Mouse (Mus musculus): ENCODE results near the gene Flvcr1.

The Flvcr1 gene

DNA sequence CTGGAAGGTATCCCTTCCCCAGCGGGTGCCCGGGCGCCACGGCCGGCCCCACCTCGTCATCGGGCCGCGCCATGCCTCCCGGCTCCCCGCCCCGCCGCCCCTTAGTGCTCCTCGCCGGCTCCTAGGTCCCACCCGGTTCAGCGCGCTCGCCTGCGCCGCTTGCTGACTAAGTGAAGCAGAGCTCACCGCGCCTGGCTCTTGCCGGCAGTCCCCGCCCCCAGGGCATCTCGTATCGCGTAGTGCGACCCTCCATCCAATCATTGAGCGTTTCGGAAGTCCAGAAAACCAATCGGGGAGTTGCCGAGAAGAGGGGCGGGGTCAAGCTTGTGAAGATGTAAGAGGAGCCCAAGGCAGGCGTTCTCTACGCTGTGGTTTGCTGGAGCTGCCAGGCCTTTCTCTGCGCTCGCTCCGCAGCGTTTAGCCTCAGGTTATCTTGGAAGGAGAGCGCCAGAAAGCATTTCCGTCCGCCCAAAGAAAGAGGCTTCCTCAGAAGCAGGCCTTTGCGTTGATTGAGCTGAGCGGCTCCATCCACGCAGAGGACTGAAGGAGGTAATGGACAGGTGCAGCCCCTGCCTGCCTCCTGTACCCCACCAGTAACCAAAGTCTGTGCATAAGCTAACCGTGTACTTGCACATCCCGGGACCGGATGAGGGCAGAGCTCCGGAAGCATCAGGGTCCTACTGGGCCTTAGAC, at the start of gene Flvcr1:
Gene Flvcr1, minus strand, starts transcription at position 138 of the 693 bp plus-strand sequence.
- peak; percentile 100 for DNase-seq

DNA sequence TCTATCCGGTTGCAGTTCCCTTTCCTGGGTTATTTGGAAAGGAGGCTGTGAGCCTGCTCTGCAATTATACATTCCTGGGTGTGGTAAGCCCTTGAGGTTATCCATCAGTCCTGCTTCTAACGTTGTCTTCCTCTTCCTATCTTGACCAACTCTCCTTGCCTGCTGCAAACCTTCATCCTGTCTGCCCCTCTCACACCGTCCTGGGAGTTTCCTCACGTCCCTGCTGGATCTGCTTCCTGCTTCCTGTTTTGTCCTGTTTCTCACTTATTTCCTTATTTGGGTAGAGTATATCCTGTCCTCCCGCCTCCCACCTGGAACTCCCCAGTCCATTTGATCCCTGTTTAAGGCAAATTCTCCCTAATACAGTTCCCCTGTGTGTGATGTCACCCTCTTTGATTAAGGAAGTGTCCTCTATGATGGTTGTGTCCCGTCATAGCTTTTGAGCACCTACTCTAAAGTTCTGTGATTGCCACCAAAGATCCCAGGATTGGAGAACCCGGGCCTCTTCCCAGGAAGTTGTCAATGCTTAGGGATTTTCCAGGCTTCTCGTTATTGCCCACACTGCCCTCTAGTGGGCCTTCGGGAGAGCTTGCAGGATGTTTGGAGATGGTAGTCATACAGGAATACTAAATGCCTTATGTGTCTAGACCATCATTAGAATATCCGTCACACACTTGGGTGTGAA, 49.4 kb upstream of the Flvcr1 start:
- DNase-seq: peak; percentile 76

DNA sequence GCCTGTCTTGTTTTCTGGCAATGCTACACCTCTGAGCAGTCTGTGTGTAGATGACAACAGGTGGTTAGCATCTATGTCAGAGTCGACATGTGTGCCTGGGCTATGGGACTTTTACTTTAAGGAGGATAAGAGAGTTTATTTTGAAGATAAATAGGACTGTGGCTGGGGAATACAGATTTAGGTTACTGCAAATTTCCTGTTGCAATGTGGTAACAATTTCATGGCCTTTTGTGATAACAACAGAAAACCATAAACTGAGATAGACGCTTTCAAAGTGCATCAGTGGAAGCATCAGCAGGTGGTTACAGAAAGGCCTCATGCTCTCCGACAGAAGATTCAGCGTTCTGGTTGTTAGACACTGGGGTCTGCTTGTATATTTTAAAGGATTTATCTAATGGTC, 47.5 kb upstream of the Flvcr1 start:
- DNase-seq: no peak

DNA sequence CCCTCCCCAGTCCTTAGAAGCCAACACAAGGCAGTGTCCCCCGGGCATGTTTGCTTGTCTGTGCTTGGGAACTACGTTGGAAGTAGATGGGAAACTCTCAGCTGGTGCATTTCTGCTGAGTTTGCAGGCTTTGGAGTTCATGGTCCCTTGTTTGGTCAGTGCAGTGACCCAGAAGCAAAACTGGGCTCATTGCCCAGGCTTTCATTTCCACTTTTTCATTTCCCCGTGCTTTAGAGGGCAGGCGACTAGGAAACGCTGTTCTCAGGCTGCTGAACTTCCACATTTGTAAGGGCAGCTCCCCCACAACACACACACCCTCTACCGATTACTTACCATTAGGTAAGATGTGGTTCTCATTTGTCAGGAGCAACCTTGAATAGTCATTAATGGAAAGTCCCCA, 47.0 kb upstream of the Flvcr1 start:
- DNase-seq: no peak

DNA sequence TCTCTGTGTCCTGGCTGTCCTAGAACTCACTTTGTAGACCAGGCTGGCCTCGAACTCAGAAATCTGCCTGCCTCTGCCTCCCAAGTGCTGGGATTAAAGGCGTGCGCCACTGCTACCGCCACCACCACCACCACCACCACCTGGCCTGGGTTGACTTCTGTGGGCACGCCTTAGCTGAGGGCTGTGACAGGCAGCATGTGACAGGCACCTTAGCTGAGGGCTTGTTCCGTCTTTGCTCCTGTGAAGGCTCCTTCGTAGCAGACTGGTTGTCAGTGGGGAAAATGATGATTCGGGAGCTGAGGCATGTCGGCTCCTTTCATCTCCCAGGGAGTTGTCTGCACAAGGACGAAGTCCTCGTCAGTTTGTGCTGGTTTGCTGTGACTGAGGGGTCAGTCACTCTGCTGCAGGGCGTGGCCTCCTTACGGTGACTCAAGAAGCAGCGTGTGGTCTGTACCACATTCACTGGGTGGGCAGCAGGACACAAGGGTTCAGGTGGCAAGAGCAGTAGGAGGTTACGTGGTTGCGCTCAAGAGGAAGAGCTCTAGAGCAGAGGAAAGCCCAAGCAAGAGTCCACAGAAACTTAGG, 46.5 kb upstream of the Flvcr1 start:
- DNase-seq: no peak

DNA sequence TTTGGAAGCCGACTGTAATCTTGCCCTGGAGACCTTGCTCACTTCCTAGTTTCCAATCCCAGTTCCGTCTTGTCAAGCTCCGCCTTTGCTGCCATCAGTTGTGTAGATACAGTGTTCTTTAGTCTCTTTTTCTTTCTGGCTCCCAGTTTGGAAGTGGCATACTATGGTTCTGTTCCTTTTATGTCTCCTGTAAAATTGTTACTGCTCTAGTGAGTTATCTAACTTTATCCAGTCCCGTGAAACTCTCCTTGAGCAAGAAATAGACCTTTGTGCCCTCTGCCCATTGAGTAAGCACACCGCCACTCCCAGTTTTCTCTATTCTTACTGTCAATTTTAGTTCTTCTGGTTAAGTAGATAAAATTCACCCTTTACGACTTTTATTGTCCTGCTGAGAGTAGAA, 45.7 kb upstream of the Flvcr1 start:
- no peak for DNase-seq

DNA sequence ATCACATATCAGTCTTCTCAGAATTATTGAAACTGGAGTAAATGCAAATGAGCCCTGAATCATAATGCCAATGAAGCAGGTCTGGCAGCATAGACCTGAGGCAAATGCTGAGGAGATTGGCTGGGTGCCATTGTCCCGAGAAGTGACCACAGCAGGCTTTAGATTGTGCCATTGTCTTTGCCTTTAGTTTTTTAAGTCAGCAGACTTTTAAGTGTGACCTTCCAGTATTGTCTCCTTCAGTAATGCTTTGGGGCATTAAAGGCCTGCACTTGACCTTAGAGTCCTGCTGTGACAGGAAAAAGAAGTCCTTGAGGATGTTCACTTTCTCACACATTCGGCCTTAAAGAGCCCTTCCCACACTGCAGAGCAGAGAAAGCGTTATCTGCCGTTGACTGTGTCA, 44.3 kb upstream of the Flvcr1 start:
- no peak for DNase-seq

DNA sequence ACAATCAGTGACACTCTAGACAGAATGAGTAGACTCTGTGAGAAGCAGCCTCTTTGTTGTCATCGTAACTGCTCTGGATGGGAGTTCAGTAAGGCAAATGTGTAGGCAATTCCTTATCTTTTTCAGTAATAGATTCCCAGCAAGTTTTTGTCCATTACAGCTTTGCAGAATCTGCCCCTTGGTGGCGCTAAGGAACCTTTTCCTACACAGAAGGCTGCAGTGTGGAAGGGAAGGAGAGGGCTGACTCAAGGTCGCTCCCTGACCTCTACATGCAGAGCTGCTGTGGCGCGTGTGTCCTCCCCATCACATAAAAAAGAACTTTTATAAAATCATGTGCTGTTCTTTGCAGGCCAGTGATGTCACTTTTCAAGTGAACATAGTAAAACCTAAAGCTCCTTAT, 42.4 kb upstream of the Flvcr1 start:
- DNase-seq: peak; percentile 48

DNA sequence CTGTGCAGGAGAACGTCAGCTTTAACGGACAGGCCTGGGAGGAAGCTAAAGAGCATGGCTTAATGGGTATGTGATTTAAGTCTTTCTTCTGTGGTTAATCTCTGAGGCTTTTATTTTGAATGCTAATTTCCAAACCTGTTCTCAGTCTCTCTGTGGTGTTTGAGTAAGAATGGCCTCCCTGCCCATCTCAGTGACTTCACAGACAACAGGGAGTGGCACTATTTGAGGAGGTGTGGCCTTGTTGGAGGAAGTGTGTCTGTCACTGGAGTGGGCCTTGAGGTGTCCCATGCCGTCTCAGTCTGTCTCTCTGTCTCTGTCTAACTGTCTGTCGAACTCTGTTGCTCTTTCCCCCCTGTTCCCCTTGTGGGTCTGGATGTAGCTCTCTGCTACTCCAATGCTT, 39.2 kb upstream of the Flvcr1 start:
- no peak for DNase-seq

DNA sequence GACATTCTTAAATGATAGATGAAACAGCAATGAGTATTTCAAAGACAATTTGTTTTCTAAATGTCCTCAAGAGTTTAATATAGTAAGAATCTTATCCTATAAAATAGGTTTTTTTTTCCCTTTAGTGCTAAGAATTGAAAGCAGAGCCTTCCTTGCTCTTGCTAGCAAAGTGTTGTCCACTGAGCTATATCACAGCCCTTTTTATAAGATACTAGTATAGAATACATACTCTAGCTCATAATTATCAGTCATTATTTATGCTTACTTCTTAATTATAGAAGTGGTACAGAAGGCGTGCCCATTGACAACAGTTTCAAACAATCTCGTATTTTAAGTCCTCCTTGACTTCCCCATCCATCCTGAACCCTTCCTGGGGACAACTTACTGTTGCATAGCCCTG, 38.6 kb upstream of the Flvcr1 start:
- DNase-seq: no peak

DNA sequence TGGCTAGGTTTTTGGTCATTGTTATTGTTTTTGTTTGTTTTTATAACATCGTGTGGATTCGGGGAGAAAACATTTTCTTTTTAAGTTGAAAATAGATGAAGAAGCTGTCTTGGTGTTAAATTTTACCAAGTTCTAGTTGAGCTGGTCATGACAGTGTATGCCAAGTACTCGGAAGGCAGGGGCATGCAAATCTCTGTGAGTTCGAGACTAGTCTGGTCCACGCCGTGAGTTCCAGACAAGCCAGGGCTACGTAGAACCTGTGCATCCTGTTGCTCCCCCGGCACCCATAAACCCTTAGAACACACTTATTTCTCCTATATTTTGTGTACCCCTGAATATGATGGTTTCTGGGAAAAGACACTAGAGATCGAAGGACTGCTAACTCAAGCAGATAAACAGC, 37.7 kb upstream of the Flvcr1 start:
- no peak for DNase-seq

DNA sequence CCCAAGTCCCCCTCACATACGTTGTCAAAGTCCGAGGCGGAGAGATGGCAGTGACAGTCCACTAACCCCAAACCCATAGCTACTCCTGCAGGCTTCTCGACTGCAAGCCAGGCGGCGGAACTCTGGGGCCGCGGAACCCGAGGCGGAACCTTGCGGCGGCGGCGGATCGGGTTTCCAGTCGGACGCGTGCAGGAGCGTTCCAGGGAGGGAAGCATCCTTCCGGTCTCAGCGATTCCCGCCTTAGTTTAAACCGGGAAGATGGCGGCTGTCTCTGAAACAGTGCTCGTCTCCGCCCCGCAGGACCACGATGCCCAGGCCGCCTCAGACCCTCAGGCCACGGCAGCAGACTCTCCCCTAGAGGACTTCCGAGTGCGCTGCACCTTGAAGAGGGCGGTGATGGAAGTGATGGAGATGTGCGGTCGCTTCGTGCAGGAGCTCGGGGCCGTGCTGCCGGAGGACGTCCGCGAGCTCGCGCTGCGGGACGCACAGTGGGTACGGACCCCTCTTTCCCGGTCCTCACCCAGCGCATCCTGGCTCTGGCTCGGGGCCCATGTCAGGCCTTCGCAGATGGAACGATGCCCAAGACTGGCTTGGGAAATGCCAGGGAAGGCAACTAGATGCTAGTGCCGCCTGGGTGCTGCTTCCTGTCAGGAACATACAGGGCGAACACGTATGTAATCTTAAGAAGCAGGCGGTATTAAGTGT, 37.0 kb upstream of the Flvcr1 start, which contains the start of the genes Tatdn3 and Nsl1:
Gene Tatdn3, minus strand, starts transcription at position 152 of the 705 bp plus-strand sequence.
Gene Nsl1, plus strand, starts transcription at position 232 of the 705 bp plus-strand sequence.
- DNase-seq: peak; percentile 90

DNA sequence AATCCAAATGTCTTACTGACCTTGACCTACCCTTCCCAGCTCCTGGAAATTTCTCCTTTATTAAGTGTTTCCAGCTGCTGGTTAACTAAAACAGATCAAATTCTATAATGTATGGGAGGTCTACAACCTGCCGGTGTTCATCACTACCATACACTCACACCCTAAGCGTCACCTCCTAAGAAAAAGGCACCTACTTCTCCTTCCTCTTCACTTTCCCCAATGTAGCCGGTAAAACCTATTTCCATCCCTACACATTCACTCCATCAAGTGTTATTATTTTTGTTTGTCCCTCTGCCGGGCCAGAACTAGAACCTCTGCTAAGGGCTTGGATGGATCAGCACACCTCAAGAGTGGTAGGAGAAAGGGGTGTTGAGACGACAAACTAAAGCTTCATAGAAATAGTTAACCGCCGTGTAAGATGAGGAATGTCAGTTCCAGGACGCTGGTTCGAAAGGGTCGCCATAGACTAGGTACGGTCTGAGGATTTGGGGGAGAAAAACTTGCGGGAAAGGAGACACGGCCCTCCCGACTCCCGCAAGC, 36.4 kb upstream of the Flvcr1 start:
- DNase-seq: peak; percentile 19

DNA sequence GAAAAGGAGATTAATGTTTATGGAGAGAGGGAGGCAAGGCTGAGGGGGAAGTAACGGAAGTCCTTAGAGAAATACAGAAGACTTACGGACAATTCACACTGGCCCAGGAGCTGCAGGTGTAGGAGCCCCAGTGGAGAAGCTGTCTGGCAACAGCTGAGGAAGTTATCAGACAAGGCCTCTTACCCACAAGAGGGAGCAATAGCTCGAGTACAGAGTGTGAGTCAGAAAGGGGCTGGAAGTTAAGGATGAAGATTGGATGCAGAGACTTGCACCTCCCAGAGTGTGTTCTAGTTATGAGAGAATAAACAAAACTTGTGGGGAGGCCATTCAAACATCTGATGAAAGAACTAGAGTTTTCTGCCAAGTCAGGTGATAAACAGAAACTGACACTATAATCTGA, 31.5 kb upstream of the Flvcr1 start:
- no peak for DNase-seq

DNA sequence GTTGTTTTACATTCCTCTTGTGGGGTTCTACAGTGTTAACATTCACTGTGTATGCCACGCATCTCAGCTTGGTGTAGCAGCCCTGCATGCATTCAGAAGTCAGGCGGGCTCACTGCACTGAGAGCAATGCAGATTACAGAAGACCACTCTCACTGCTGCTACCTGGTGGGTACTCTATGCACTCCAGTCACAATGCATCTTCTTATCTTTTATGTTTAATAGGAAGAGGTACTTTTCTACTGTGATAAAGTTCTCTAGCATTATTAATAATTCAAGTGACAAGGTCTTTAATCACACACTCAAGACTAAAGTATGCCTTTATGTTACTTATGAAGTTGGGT, 29.5 kb upstream of the Flvcr1 start:
- DNase-seq: no peak

DNA sequence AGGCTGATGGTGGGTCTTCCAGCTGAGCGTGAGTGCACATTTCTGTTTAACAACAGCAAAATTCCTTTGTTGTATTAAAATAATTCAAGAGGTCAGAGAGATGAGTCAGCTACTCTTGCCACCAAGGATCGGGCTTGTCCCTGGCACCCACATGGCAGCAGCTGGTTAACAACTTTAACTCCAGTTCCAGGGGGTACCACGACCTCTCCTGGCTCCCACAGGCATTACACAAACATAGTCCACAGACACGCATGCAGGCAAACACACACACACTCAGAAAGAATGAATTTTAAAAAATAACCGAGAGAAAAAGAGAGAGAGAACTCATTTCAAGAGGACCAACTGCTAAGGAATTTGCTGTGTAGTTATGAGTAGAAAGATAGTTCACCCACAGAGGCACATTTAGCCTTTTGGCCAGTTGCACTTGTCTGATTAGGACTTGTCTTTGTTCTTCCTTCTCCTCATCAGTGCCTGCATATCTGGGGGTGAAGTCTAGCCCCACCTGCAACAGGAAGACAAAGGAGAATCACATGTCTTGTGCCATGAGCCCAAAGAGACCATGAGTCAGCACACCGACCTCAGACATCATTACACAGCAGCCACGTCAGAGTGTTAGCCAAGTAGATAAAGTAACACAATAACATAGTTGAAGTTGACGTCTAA, 29.0 kb upstream of the Flvcr1 start:
- DNase-seq: no peak

DNA sequence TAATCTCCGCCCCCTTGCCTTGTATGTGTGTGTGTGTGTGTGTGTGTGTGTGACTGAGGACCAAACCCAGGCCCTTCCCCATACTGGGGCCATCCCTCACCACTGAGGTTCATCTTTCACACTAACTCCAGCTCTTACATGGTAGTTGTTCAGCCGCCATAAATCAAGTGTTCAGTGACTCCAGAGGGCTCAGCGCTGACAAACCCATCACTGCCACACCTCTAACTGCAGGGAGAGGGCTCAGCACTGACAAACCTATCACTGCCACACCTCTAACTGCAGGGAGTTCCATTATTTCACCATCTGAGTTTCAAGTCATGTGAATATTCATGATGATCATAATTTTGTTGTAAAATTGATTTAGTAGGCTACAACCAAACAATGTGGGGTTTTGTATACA, 27.6 kb upstream of the Flvcr1 start:
- DNase-seq: no peak

DNA sequence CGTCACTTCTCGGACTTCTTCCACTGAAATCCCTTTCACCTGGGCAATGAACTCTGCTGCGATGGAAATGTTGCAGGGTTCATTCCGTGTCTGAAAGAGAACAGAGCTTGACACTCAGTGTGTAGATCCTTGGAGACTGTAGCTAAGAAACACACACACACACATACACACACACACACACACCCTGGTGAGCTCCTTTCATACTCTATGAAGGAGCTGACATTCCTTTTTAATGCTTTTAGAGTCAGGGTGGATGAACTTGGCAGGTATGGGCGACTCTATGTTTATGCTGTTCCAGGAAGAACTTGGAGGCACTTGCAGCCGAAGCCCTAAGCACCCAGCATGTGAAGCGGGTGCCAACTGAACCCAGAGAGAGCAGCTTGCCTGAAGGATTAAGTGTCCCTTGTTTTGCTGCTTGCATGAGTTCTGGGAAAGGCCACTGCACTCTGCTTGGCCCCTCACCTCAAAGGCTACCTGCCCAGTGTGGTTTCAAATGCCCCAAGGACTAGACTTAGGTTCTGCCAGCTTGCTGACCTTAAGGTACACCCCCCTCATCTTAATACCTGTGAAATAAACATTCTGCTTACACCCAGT, 20.4 kb upstream of the Flvcr1 start:
- no peak for DNase-seq

DNA sequence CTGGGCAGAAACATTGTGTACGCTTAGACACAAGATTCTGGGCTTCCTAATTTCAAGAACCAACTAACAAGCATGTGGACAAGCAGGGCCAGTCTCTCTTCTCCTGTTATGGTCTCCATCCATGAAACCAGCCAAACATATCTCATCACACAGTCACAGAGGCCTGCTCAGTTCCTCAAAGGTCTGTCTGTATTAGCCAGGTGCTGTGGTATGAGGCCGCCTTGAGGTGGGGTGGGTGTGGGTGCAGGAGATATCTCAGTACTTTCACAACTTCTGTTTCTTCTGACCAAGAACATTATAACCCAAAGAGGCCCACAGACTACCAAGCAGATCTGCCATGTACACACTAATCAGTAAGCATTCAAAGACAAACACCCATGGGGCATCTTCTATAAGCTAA, 19.3 kb upstream of the Flvcr1 start:
- no peak for DNase-seq

DNA sequence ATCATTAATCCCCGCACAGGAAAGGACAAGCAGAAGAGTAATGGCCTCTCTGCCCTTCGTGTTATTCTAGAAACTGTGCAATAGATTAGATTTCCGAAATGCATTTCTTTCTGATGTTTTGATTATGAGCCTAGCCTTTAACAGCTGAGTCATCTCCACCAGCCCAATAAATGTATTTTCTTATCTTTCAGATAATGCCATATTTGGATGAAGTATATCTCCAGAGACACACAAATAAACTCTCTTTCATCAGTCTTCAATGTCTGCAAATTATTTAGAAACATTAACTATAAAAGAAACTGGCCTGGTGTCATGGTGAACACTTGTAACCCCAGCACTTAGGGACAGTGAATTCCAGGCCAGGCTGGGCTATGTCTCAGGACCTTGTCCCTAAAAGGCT, 16.7 kb upstream of the Flvcr1 start:
- DNase-seq: no peak

DNA sequence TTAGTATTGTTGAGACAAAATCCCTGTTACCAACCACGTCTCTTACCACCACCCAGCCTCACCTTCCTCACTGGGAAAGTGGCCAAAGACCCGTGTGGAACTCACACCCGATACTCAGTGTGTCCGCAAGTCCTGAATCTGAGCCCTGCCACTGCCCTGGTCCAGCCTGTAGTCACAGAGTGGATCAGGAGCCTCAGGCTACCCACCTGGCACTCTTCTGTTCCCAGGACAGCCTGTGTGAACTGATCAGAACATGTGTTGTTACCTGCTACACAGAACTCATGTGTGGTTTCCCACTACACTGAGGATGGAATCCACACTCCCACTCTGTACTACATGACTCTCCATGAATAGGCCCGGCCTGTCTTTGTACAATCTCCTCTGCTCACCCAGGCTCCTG, 16.1 kb upstream of the Flvcr1 start:
- DNase-seq: no peak

DNA sequence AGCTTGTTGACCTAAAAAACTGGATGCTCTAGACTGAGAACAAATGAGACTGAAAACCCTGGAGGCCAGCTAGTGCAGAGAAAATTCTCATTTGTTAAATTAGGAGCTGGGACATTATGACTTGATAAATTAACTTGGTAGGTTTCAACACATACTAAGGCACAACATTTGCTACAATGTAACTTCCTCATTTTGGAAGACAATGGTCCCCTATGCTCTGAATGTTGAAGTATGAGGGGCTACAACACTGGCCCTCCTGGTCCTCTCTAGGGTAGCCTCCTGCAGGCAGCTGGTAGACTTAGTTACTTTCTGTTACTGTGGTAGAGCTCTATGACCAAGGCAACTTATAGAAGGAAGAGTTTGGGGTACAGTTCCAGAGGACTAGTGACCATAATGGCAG, 15.4 kb upstream of the Flvcr1 start:
- DNase-seq: no peak

DNA sequence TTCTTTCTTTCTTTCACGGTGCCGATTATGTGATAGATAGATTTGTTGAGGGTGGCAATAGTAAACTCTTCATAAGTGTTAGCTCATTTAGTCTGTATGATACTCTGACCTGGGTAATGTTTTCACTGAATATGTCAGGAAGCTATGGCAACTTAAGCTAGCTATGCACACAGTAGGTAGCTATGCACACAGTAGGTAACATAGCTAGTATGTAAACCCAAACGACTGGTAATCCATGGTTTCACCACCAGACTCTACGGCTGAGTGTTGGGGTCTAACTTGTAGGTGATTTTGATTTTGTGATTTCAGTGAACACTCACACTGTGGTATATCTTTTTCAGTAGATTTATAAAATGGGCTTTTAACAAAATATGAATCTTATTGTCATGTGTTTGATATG, 12.0 kb upstream of the Flvcr1 start:
- DNase-seq: no peak

Data from embryo, embryonic 11 days (tissue).